Mouse (Mus musculus): ENCODE data around the gene Gipc2. TPM values are rescaled to one million over a fixed set of nuclear protein-coding genes. Genes with fewer than 3 reads are reported as not detected.

Gene Gipc2
- polyA plus RNA-seq, 1 experiment from 2014 or later = 12.3 TPM

- H3K9ac ChIP-seq (ENCODE audit: low read length) = no peak overlapping the region
- H3K4me3 ChIP-seq (ENCODE audit: low read length) = no peak overlapping the region
- peak overlapping the region; percentile 4 for H3K27ac ChIP-seq (ENCODE audit: low read length)
- H3K9me3 ChIP-seq (ENCODE audit: control insufficient read depth, low read length) = no peaks in the 10 kb centered on the region
- no peaks in the 10 kb centered on the region for H3K27me3 ChIP-seq (ENCODE audit: control insufficient read depth, insufficient read depth, low read depth, low read length)
- H3K4me2 ChIP-seq (ENCODE audit: low read depth, low read length) = no peak overlapping the region
- H3K36me3 ChIP-seq (ENCODE audit: control insufficient read depth, insufficient read depth, low read length) = no peaks in the 10 kb centered on the region
- H3K4me1 ChIP-seq (replicated peaks; ENCODE audit: control insufficient read depth, insufficient read depth, low read length) = peaks cover 21% of the 10 kb centered on the region
- peak; percentile 69 for ATAC-seq (ENCODE audit: low read depth)
- WGBS = 27% methylated on average over 7 of the region's 7 CpGs
Observed at GRCm38 (mm10) chr3:152172322-152172935, 6.4 kb upstream of the Gipc2 start.

DNA sequence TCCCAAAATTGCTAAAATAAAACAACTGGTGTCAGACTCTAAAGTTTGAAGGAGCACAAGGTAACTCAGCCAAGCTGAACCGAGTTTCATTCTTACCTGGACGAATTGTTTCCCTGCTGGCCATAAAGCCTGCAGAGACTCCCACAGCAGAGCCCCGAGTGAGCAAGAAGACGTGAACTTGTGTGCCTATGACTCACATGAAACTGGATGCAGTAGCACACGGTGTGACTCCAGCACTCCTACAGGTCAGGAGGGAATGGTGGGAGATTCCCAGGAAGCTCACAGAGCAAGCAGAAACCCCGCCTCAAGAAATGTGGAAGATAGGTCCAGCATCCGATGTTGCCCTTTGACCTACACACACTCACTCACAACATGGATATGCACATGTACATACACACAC lies 5.8 kb upstream of the Gipc2 start:
- Histone ChIP-seq H3K27me3 (ENCODE audit: control insufficient read depth, insufficient read depth, low read depth, low read length) (no peaks in the 10 kb centered on the region), H3K4me3 (ENCODE audit: low read length) (no peak overlapping the region), H3K9me3 (ENCODE audit: control insufficient read depth, low read length) (no peaks in the 10 kb centered on the region), H3K9ac (ENCODE audit: low read length) (no peak overlapping the region), H3K4me1 (replicated peaks; ENCODE audit: control insufficient read depth, insufficient read depth, low read length) (peaks cover 27% of the 10 kb centered on the region), H3K36me3 (ENCODE audit: control insufficient read depth, insufficient read depth, low read length) (no peaks in the 10 kb centered on the region), H3K4me2 (ENCODE audit: low read depth, low read length) (no peak overlapping the region), H3K27ac (ENCODE audit: low read length) (peak overlapping the region; percentile 4)
- 44% methylated on average over 7 of the region's 7 CpGs for WGBS
- no peak for ATAC-seq (ENCODE audit: low read depth)

- no peak overlapping the region for H3K4me3 ChIP-seq (ENCODE audit: low read length)
- H3K4me1 ChIP-seq (replicated peaks; ENCODE audit: control insufficient read depth, insufficient read depth, low read length) = peaks cover 31% of the 10 kb centered on the region
- no peak overlapping the region for H3K27ac ChIP-seq (ENCODE audit: low read length)
- ATAC-seq (ENCODE audit: low read depth) = no peak
- H3K9me3 ChIP-seq (ENCODE audit: control insufficient read depth, low read length) = no peaks in the 10 kb centered on the region
- no peaks in the 10 kb centered on the region for H3K27me3 ChIP-seq (ENCODE audit: control insufficient read depth, insufficient read depth, low read depth, low read length)
- no peaks in the 10 kb centered on the region for H3K36me3 ChIP-seq (ENCODE audit: control insufficient read depth, insufficient read depth, low read length)
- 58% methylated on average over 2 of the region's 2 CpGs for WGBS
- H3K4me2 ChIP-seq (ENCODE audit: low read depth, low read length) = no peak overlapping the region
- H3K9ac ChIP-seq (ENCODE audit: low read length) = no peak overlapping the region
Observed at GRCm38 (mm10) chr3:152171236-152171635, 5.2 kb upstream of the Gipc2 start.

- H3K4me3 ChIP-seq (ENCODE audit: low read length) = no peak overlapping the region
- H3K9me3 ChIP-seq (ENCODE audit: control insufficient read depth, low read length) = no peaks in the 10 kb centered on the region
- peaks cover 30% of the 10 kb centered on the region for H3K4me1 ChIP-seq (replicated peaks; ENCODE audit: control insufficient read depth, insufficient read depth, low read length)
- no peaks in the 10 kb centered on the region for H3K36me3 ChIP-seq (ENCODE audit: control insufficient read depth, insufficient read depth, low read length)
- peaks cover 3% of the 10 kb centered on the region; the same call in 1 of the 2 replicates for H3K27me3 ChIP-seq (ENCODE audit: control insufficient read depth, insufficient read depth, low read depth, low read length)
- WGBS = 6% methylated on average over 1 of the region's 1 CpGs
- ATAC-seq (ENCODE audit: low read depth) = peak; percentile 64
- H3K4me2 ChIP-seq (ENCODE audit: low read depth, low read length) = no peak overlapping the region
- H3K9ac ChIP-seq (ENCODE audit: low read length) = no peak overlapping the region
- peak overlapping the region; percentile 56 for H3K27ac ChIP-seq (ENCODE audit: low read length)
Observed at GRCm38 (mm10) chr3:152170407-152170806, 4.4 kb upstream of the Gipc2 start.

DNA sequence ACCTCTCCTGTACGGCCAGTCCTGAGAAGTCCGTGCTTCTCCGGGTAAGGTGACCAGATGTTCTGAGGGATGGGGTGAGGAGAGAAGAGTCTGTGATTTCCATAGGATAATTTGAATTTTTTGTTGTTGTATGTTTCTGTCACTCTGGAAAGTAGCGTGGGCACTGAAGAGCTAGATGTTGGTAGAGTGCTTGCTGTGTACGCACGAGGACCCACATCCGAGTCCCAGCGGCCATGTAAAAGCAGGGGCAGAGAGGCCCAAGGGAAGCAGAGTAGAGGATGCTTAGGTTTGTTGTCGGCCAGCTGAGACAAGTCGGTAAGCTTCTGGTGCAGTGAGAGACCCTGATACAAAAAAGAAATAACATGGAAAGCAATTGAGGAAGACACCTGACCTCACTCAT lies 2.0 kb upstream of the Gipc2 start:
- Histone ChIP-seq H3K4me1 (replicated peaks; ENCODE audit: control insufficient read depth, insufficient read depth, low read length) (peaks cover 30% of the 10 kb centered on the region), H3K27me3 (ENCODE audit: control insufficient read depth, insufficient read depth, low read depth, low read length) (peaks cover 3% of the 10 kb centered on the region; the same call in 1 of the 2 replicates), H3K36me3 (ENCODE audit: control insufficient read depth, insufficient read depth, low read length) (no peaks in the 10 kb centered on the region), H3K9ac (ENCODE audit: low read length) (no peak overlapping the region), H3K4me2 (ENCODE audit: low read depth, low read length) (no peak overlapping the region), H3K27ac (ENCODE audit: low read length) (no peak overlapping the region), H3K4me3 (ENCODE audit: low read length) (no peak overlapping the region), H3K9me3 (ENCODE audit: control insufficient read depth, low read length) (no peaks in the 10 kb centered on the region)
- WGBS = 91% methylated on average over 10 of the region's 10 CpGs
- ATAC-seq (ENCODE audit: low read depth) = no peak

DNA sequence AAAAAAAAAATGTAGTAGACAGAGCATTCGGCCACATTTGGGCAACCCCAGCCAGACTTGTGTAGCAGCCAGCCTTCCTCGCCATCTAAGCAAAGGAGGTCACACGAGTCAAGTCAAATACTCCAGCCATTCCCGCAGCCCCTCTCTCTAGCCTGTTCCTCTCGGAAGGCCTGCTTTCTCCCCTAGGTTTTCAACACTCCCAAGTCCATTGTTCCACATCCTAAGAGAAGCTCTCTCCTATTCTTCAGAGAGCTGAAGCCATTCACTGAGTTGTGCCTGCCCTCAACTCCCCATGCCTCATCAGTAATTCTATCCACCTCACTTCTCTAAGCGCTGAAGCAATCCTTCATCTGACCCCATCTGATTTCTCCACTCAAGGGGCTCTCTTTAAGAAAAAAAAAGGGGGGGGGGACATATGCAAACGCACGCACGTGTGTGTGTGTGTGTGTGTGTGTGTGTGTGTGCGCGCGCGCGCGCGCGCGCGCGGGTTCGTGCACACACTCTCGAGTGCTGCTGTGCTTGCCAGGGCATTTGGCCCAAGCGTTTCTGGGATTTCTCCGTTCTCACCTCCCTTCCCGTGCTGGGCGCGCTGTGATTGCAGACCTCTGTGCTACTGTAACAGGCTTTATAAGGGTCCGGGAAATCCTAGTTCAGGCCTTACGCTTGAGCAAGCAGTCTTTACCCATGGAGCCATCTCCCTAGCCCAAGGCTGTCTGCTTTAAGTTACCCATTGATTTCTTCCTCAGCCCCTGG lies 845 bp upstream of the Gipc2 start:
- peak overlapping the region; percentile 18; the same call in 1 of the 2 replicates for H3K9ac ChIP-seq (ENCODE audit: low read length)
- 17% methylated on average over 29 of the region's 29 CpGs for WGBS

GRCm38 (mm10) chr3:152165351-152166098 lies 505 bp downstream of the Gipc2 start:
- Histone ChIP-seq H3K9me3 (ENCODE audit: control insufficient read depth, low read length) (no peaks in the 10 kb centered on the region), H3K9ac (ENCODE audit: low read length) (peak overlapping the region; percentile 64), H3K27me3 (ENCODE audit: control insufficient read depth, insufficient read depth, low read depth, low read length) (peaks cover 3% of the 10 kb centered on the region; the same call in 1 of the 2 replicates), H3K27ac (ENCODE audit: low read length) (no peak overlapping the region), H3K4me1 (replicated peaks; ENCODE audit: control insufficient read depth, insufficient read depth, low read length) (peaks cover 16% of the 10 kb centered on the region), H3K36me3 (ENCODE audit: control insufficient read depth, insufficient read depth, low read length) (no peaks in the 10 kb centered on the region), H3K4me3 (ENCODE audit: low read length) (peak overlapping the region; percentile 55), H3K4me2 (ENCODE audit: low read depth, low read length) (peak overlapping the region; percentile 80)
- ATAC-seq (ENCODE audit: low read depth) = peak; percentile 61
- WGBS = 3% methylated on average over 53 of the region's 53 CpGs

More for the DNA sequence above, 845 bp upstream of the Gipc2 start:
- no peaks in the 10 kb centered on the region for H3K36me3 ChIP-seq (ENCODE audit: control insufficient read depth, insufficient read depth, low read length)
- H3K27ac ChIP-seq (ENCODE audit: low read length) = no peak overlapping the region
- H3K4me1 ChIP-seq (replicated peaks; ENCODE audit: control insufficient read depth, insufficient read depth, low read length) = peaks cover 23% of the 10 kb centered on the region
- peak overlapping the region; percentile 23 for H3K4me3 ChIP-seq (ENCODE audit: low read length)
- peaks cover 3% of the 10 kb centered on the region; the same call in 1 of the 2 replicates for H3K27me3 ChIP-seq (ENCODE audit: control insufficient read depth, insufficient read depth, low read depth, low read length)
- no peaks in the 10 kb centered on the region for H3K9me3 ChIP-seq (ENCODE audit: control insufficient read depth, low read length)
- peak overlapping the region; percentile 40 for H3K4me2 ChIP-seq (ENCODE audit: low read depth, low read length)
- peak; percentile 14; the same call in 1 of the 2 replicates for ATAC-seq (ENCODE audit: low read depth)

DNA sequence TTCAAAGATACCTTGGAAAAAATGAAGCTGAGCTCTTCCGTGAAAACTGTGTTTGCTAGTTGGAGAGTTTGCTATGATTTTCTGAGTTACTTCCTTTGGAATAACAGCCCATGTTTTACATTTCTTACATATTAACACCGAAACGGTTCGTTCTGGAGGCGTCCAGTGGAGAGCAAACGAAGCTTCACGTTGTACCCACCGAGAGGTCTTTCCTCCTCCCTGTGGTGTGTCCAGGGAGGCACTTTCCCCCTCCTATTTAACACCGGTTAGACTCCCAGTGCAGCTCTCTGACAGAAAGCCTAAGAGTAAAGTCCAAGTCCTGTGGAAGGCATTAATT lies 1.0 kb downstream of the Gipc2 start:
- WGBS = 37% methylated on average over 9 of the region's 9 CpGs
- Histone ChIP-seq H3K36me3 (ENCODE audit: control insufficient read depth, insufficient read depth, low read length) (no peaks in the 10 kb centered on the region), H3K4me3 (ENCODE audit: low read length) (peak overlapping the region; percentile 55), H3K27me3 (ENCODE audit: control insufficient read depth, insufficient read depth, low read depth, low read length) (peaks cover 3% of the 10 kb centered on the region; the same call in 1 of the 2 replicates), H3K4me2 (ENCODE audit: low read depth, low read length) (peak overlapping the region; percentile 80), H3K4me1 (replicated peaks; ENCODE audit: control insufficient read depth, insufficient read depth, low read length) (peaks cover 16% of the 10 kb centered on the region), H3K27ac (ENCODE audit: low read length) (no peak overlapping the region), H3K9me3 (ENCODE audit: control insufficient read depth, low read length) (no peaks in the 10 kb centered on the region), H3K9ac (ENCODE audit: low read length) (peak overlapping the region; percentile 64)
- ATAC-seq (ENCODE audit: low read depth) = no peak

GRCm38 (mm10) chr3:152163320-152163719 lies 2.7 kb downstream of the Gipc2 start:
- Histone ChIP-seq H3K4me1 (replicated peaks; ENCODE audit: control insufficient read depth, insufficient read depth, low read length) (peaks cover 16% of the 10 kb centered on the region), H3K4me2 (ENCODE audit: low read depth, low read length) (no peak overlapping the region), H3K9ac (ENCODE audit: low read length) (no peak overlapping the region), H3K36me3 (ENCODE audit: control insufficient read depth, insufficient read depth, low read length) (no peaks in the 10 kb centered on the region), H3K27me3 (ENCODE audit: control insufficient read depth, insufficient read depth, low read depth, low read length) (peaks cover 3% of the 10 kb centered on the region; the same call in 1 of the 2 replicates), H3K9me3 (ENCODE audit: control insufficient read depth, low read length) (no peaks in the 10 kb centered on the region), H3K27ac (ENCODE audit: low read length) (no peak overlapping the region), H3K4me3 (ENCODE audit: low read length) (no peak overlapping the region)
- WGBS = 71% methylated on average over 8 of the region's 8 CpGs
- ATAC-seq (ENCODE audit: low read depth) = no peak

All from lung, embryonic 16.5 days (tissue).